Mouse (Mus musculus): ENCODE data around the gene Trim33. TPM values are rescaled to one million over a fixed set of nuclear protein-coding genes. Genes with fewer than 3 reads are reported as not detected.

Trim33 gene
- polyA plus RNA-seq, 1 experiment, result 0.20 TPM

- TF ChIP-seq TAL1 (IDR thresholded peaks at IDR 0.05; ENCODE audit: low read length) (no peak), GATA1 (IDR thresholded peaks at IDR 0.05; ENCODE audit: low read length) (no peak)
- no peaks in the 10 kb centered on the region; the same call in 1 of the 2 replicates for H3K9me3 ChIP-seq (ENCODE audit: control insufficient read depth, low read length)
- peaks cover 38% of the 10 kb centered on the region for H3K4me1 ChIP-seq (ENCODE audit: control insufficient read depth)
- peaks cover 4% of the 10 kb centered on the region; the same call in 1 of the 2 replicates for H3K27me3 ChIP-seq (ENCODE audit: control insufficient read depth)
- peak overlapping the region; percentile 35 for H3K4me3 ChIP-seq (replicated peaks)
- no peaks in the 10 kb centered on the region for H3K36me3 ChIP-seq (ENCODE audit: control insufficient read depth)
Observed at GRCm38 (mm10) chr3:103385383-103386291, 106.5 kb downstream of the Trim33 start.

GRCm38 (mm10) chr3:103386292-103387031, 107.4 kb downstream of the Trim33 start:
- Histone ChIP-seq H3K4me1 (ENCODE audit: control insufficient read depth) (peaks cover 38% of the 10 kb centered on the region), H3K27me3 (ENCODE audit: control insufficient read depth) (peaks cover 4% of the 10 kb centered on the region; the same call in 1 of the 2 replicates), H3K36me3 (ENCODE audit: control insufficient read depth) (no peaks in the 10 kb centered on the region), H3K9me3 (ENCODE audit: control insufficient read depth, low read length) (no peaks in the 10 kb centered on the region; the same call in 1 of the 2 replicates), H3K4me3 (replicated peaks) (no peak overlapping the region)
- TF ChIP-seq TAL1 (IDR thresholded peaks at IDR 0.05; ENCODE audit: low read length) (no peak), GATA1 (IDR thresholded peaks at IDR 0.05; ENCODE audit: low read length) (no peak)

GRCm38 (mm10) chr3:103392613-103393258, 113.6 kb downstream of the Trim33 start:
- Histone ChIP-seq H3K4me1 (ENCODE audit: control insufficient read depth) (peaks cover 4% of the 10 kb centered on the region), H3K4me3 (replicated peaks) (no peak overlapping the region), H3K27me3 (ENCODE audit: control insufficient read depth) (peaks cover 4% of the 10 kb centered on the region; the same call in 1 of the 2 replicates), H3K36me3 (ENCODE audit: control insufficient read depth) (no peaks in the 10 kb centered on the region), H3K9me3 (ENCODE audit: control insufficient read depth, low read length) (no peaks in the 10 kb centered on the region)
- TF ChIP-seq GATA1 (IDR thresholded peaks at IDR 0.05; ENCODE audit: low read length) (no peak), TAL1 (IDR thresholded peaks at IDR 0.05; ENCODE audit: low read length) (no peak)

GRCm38 (mm10) chr3:103393283-103394060, 114.4 kb downstream of the Trim33 start:
- Histone ChIP-seq H3K36me3 (ENCODE audit: control insufficient read depth) (no peaks in the 10 kb centered on the region), H3K4me3 (replicated peaks) (no peak overlapping the region), H3K4me1 (ENCODE audit: control insufficient read depth) (peaks cover 4% of the 10 kb centered on the region), H3K9me3 (ENCODE audit: control insufficient read depth, low read length) (no peaks in the 10 kb centered on the region), H3K27me3 (ENCODE audit: control insufficient read depth) (peaks cover 4% of the 10 kb centered on the region; the same call in 1 of the 2 replicates)
- TF ChIP-seq GATA1 (IDR thresholded peaks at IDR 0.05; ENCODE audit: low read length) (no peak), TAL1 (IDR thresholded peaks at IDR 0.05; ENCODE audit: low read length) (no peak)

- H3K27me3 ChIP-seq (ENCODE audit: control insufficient read depth), result peaks cover 1% of the 10 kb centered on the region; the same call in 1 of the 2 replicates
Observed at GRCm38 (mm10) chr3:103394121-103394520, 115.0 kb downstream of the Trim33 start.

DNA sequence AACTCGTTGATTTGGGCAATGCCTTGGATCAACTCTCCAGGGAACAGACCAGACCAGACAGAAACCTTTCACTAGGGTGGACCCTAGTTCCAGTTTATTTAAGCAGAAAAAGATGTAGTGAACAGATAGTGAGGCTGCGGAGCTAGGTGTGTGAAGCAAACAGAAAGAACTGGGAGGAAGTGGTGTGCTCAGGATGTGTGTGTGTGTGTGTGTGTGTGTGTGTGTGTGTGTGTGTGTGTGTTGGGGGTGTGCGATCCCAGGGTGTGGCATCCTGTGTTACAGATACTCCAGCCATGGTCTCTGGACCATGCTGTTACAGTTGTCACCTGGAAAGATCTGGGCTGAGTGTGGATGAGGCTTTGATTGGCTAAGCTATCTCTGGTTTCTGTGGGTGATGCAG, 118.4 kb downstream of the Trim33 start:
- Histone ChIP-seq H3K27me3 (ENCODE audit: control insufficient read depth) (no peaks in the 10 kb centered on the region), H3K4me3 (replicated peaks) (no peak overlapping the region), H3K36me3 (ENCODE audit: control insufficient read depth) (no peaks in the 10 kb centered on the region), H3K9me3 (ENCODE audit: control insufficient read depth, low read length) (no peaks in the 10 kb centered on the region), H3K4me1 (ENCODE audit: control insufficient read depth) (peaks cover 4% of the 10 kb centered on the region)
- TF ChIP-seq GATA1 (IDR thresholded peaks at IDR 0.05; ENCODE audit: low read length), result no peak
- no peak for TF ChIP-seq TAL1 (IDR thresholded peaks at IDR 0.05; ENCODE audit: low read length)

More at GRCm38 (mm10) chr3:103394121-103394520, 115.0 kb downstream of the Trim33 start:
- H3K36me3 ChIP-seq (ENCODE audit: control insufficient read depth), result no peaks in the 10 kb centered on the region
- H3K4me3 ChIP-seq (replicated peaks), result no peak overlapping the region
- H3K4me1 ChIP-seq (ENCODE audit: control insufficient read depth), result peaks cover 4% of the 10 kb centered on the region
- TF ChIP-seq TAL1 (IDR thresholded peaks at IDR 0.05; ENCODE audit: low read length), result no peak
- TF ChIP-seq GATA1 (IDR thresholded peaks at IDR 0.05; ENCODE audit: low read length), result no peak
- H3K9me3 ChIP-seq (ENCODE audit: control insufficient read depth, low read length), result no peaks in the 10 kb centered on the region

DNA sequence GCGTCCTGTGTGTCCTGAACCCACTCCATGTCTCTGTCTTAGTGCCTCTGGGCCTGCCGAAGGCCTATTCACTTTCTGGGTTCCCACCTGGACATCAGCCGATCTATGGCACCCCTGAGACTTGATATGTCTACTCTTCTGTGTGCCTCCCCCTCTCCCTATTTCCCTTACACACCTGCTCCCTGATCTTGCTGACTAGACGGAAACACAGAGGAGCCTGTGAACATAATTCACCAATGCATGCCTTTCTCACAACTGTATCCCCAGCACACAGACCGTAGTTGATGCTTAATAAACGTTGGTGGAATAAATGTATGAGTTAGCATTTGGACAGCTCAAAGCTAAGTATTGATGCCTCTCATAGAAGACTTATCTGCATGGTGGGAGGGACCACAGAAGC, 121.7 kb downstream of the Trim33 start:
- no peaks in the 10 kb centered on the region; the same call in 1 of the 2 replicates for H3K4me1 ChIP-seq (ENCODE audit: control insufficient read depth)
- H3K4me3 ChIP-seq (replicated peaks), result no peak overlapping the region
- H3K9me3 ChIP-seq (ENCODE audit: control insufficient read depth, low read length), result no peaks in the 10 kb centered on the region
- no peaks in the 10 kb centered on the region for H3K27me3 ChIP-seq (ENCODE audit: control insufficient read depth)
- no peak for TF ChIP-seq TAL1 (IDR thresholded peaks at IDR 0.05; ENCODE audit: low read length)
- no peak for TF ChIP-seq GATA1 (IDR thresholded peaks at IDR 0.05; ENCODE audit: low read length)
- H3K36me3 ChIP-seq (ENCODE audit: control insufficient read depth), result no peaks in the 10 kb centered on the region

Measured in erythroblast, embryonic 14.5 days (primary cell).